Mouse (Mus musculus) c-Kit-negative CD71-positive TER-119-positive erythroid progenitor cells, embryonic 14.5 days (primary cell): ENCODE measurements around the gene Ccng1.

Experiments used
- DNase-seq: peaks from one replicate; pipeline ENCODE4 v3.0.0-alpha.2; 2013; ENCODE audit warnings: low read depth, low spot score

The Ccng1 gene

GRCm38 (mm10) chr11:40755109-40755627, at the start of gene Ccng1:
Ccng1 (minus strand) TSS chr11:40755311.
- peak; percentile 90 for DNase-seq

DNA sequence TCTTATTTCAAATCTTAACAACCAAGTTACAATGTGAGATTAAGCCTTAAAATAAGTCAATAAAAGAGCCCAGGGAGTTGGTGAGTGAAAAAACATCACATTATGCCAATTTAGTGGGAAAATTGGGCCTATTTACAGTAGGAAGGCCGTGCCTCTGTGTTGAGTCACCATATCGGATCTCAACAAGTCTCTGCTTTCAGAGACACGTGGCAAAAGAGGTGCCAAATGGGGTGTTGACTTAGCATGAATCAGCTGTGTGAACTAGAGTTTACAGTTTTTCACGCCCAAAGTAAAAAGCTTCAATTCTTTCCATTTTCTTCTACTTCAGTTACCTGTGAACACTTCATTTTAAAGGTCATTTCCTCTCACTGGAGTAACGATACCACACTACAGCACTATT, 35.2 kb upstream of the Ccng1 start:
- no peak for DNase-seq

- DNase-seq, result no peak
These were observed 34.6 kb upstream of the Ccng1 start for GRCm38 (mm10) chr11:40789701-40790100.

DNA sequence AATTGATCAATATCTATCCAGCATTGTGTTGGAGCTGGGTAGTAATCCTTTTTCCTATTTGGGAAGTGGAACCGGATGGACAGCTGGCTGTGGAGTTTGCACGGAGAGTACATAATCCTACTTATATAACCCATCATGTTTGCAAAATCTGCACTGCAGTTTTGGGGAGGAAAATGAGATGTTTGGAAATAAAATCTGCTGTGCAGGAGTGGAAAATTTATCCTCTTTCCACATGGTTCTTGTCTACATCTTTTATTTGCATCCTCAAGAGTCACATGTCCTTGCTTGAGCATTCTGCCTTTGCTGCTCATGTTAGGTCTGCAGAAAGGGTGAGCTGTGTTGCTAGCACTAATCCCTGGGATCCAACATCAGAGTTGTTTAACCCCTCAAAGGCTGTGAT, 31.8 kb upstream of the Ccng1 start:
- no peak for DNase-seq

DNA sequence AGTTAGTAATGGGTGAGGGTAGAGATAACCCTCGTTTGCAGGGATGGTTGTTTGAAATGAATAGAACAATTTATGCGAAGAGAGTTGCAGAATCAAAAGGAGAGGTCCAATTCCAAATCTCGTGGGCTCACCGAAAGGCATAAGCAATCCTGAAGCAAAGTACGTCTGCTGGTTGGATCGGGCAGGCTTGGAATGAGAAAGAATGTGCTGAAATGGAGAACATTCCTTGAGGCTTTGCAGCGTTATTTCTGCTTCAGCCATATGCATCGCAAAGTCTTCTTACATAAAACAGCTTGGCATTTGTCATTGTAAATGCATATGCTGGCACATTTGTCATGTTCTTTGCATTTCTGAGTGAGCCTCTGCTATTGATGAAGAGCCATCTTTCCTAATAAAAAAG, 29.2 kb upstream of the Ccng1 start:
- DNase-seq, result no peak

DNA sequence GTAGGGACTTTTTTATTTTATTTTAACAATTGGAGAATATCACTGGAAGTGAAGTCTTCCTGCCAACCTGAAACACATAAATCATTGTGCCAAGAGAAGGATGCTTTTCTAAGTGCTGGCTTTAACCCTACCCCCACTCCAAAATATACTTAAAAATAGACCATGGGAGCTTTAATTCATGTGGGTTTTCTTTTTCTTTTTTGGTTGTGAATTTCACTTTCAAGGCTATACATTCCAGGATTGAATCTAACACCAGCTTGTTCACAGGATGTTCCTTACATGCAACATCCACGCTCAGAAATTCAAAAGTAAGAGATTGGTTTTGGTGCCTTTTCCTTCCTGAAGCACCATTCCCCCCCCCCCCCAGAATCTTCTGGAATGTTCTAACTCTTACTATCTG, 28.2 kb upstream of the Ccng1 start:
- DNase-seq, result no peak

- DNase-seq, result no peak
These were observed 26.7 kb upstream of the Ccng1 start for GRCm38 (mm10) chr11:40781857-40782256.

GRCm38 (mm10) chr11:40775315-40776269, 20.5 kb upstream of the Ccng1 start:
- peak; percentile 22 for DNase-seq

DNA sequence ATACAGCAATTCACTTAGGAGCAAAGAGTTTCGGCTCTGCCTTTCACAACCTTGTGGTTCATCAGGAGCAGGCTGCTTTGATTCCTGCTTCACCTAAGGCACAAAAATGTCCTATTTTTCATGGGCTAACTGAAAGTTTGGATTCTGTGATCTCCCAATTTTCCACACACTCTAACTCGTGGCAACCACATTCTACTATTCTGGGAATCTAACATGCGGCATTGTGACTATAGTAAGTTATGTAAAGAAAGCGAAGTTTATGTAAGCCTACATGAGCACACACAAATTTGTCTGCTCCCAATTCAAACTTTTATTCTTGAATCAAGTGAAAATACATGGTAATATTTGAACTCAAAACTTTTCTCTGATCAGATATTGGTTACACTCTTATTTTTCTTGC, 9.6 kb upstream of the Ccng1 start:
- no peak for DNase-seq

DNA sequence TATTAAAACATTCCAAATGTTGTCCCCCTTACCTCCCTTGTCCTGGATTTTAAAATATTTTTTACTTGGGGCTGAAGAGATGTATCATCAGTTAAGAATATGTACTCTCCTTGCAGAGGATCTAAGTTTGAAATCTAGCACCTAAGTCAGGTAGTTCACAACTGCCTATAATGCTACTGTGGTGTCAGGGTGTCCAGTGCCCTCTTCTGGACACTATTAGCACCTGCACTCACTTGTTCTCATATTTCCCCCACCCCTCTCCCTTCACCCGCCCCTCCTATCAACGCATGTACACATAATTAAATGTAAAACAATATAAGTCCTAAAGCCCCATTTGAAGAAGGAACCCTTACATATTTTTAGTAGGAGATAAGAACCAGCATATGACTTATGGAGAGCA, 8.3 kb upstream of the Ccng1 start:
- DNase-seq, result peak; percentile 8

DNA sequence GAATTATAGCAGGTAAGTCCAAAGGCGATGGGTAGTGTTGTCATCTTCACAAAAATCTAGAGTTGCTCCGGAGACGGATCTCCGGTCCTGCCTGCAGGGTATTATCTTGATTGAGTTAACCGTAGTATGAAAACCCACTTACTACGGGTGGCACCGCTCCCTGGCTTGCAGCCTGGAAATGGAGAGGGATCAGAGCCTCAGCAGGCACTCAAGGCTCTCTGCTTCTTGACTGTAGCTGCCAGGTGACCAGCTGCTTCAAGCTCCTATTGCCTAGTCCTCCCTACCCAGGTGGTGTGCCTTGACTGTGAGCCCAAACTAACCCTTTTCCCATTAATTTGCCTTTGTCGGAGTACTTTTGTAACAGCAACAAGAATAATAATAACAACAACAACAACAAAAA, 4.8 kb upstream of the Ccng1 start:
- no peak for DNase-seq

- DNase-seq, result no peak
These were observed 857 bp upstream of the Ccng1 start for GRCm38 (mm10) chr11:40755968-40756367.

- DNase-seq, result no peak
These were observed 425 bp downstream of the Ccng1 start for GRCm38 (mm10) chr11:40754664-40755107.

- DNase-seq, result no peak
These were observed 1.3 kb downstream of the Ccng1 start for GRCm38 (mm10) chr11:40753836-40754235.

GRCm38 (mm10) chr11:40747716-40748115, 7.4 kb downstream of the Ccng1 start:
- no peak for DNase-seq

DNA sequence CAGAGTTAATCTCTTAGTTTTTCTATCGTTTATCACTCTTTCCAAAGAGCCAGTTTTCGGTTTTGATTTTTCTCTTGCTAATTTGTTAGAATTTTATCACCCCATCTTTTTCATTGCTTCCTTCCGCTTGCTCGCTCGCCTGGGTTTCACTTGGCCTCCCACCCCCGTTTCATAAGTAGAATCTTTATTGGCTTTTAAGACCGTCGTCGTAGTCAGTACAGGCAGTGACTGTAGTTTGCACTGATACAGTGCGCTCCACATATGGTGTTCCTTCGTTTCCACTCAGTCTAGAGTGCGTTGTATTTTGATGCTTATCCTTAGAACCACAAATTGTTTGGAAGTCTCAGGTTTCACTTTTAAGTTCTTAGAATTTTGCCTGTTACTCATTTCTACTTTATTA, 8.8 kb downstream of the Ccng1 start:
- no peak for DNase-seq

DNA sequence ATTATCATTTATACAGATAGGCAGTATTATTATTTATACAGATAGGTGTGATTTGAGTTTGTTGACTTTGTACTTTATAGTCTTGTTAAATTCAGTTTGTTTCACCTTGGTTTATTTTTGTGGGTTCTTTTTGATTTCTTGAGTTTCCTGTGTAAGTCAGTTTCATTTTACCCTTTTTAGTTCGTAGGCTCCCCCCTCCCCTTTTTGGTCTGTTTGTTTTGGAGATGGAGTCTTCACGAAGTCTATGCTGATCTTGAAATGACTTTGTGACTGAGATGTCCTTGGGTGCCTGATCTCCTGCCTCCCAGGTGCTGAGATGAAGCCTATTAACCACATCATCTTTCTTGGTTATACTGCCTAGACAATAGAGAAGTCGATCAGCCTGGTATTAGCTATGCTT, 10.8 kb downstream of the Ccng1 start:
- DNase-seq, result no peak

DNA sequence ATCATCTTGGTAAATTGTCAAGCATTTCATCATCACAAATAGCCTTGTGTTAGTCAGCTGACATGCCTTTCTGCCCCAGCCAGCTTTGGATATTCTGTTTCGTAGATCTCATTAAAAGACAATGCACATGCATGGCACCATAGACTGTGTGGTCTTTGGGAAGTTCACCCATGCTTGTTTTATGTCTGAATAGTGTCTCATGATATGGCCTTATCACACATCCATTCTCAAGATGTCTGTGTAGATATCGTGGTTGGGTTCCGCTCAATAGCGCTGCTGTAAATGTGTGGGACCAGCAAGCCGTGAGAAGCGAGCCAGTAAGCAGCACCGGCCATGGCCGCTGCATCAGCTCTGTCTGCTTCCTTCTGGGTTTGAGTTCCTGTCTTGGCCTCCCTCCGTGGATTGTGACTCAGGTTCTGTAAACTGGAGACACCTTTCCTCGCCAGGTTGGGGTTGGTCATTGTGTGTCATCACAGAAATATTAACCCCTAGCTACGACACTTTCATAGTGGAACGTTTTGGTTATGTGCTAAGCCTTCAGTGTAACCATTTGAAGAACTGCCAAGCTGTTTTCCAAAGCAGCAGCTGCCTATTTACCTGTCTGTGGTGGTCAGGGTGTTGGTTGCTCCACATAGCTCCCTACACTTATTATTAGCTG, 13.4 kb downstream of the Ccng1 start:
- no peak for DNase-seq

GRCm38 (mm10) chr11:40737369-40737768, 17.7 kb downstream of the Ccng1 start:
- no peak for DNase-seq

DNA sequence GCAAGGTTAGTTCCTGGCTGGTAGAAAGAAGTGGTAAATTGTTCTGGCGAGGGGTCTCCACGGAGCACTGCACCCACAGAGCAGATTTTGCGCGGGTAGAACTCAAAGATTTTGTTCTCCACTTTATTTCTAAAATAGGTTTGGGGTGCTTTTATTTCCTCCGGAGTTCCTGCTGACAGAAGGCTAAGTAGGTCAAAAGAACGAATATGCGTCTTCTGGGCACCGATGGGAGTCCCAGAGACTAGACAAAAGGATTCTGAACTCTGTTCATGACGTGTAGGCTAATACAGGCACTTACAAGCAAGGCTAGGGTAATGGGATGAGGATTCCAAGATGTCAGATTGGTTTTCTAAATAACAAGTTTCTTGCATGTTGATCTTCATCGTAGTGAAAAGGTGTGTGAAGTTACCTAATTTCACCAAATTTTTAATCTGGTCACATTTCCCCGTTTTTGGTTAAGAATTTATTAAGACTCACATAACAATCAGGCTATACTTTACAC, 20.8 kb downstream of the Ccng1 start:
- no peak for DNase-seq

GRCm38 (mm10) chr11:40733339-40734174, 21.6 kb downstream of the Ccng1 start, which contains the start of the genes Hmmr and Nudcd2:
Hmmr (minus strand) TSS chr11:40733422.
Nudcd2 (plus strand) TSS chr11:40733667.
- DNase-seq, result peak; percentile 99

- no peak for DNase-seq
These were observed 22.1 kb downstream of the Ccng1 start for GRCm38 (mm10) chr11:40732997-40733338.
